Mouse (Mus musculus): Measurements from ENCODE around the gene Foxd2.

- TF ChIP-seq CTCF (IDR thresholded peaks at IDR 0.05; ENCODE audit: low read depth) (no peak), EP300 (optimal IDR thresholded peaks at IDR 0.05) (no peak)
These were observed 7.4 kb upstream of the Foxd2 start for GRCm38 (mm10) chr4:114916056-114916455.

All from stomach, postnatal 0 days (tissue).